In genomic region chr6:71442130-71442529, GRCm38 (mm10) we compare ENCODE assay signal across 14 mouse cellular contexts. TPM values are rescaled to one million over a fixed set of nuclear protein-coding genes. Genes with fewer than 3 reads are reported as not detected.
DNase-seq lines count a peak whose midpoint lies in the region; ATAC-seq and TF ChIP-seq lines count a peak whose summit lies in the region.
"Had no signal": no experiment of that assay in that cellular context is flagged by ENCODE, and none has a peak within 500 bp of the region (broad histone marks: within the 10 kb centered on the region; RNA-seq: fewer than 3 reads in every experiment).

No protein-coding gene starts in this region.

- no peaks in the 10 kb centered on the region for H3K36me3 ChIP-seq in heart, embryonic 13.5 days
- H3K36me3 ChIP-seq in midbrain, embryonic 12.5 days, result no peaks in the 10 kb centered on the region
- no peaks in the 10 kb centered on the region for H3K36me3 ChIP-seq in midbrain, embryonic 16.5 days (ENCODE audit: control insufficient read depth, insufficient read depth, low read length)
- no peaks in the 10 kb centered on the region for H3K36me3 ChIP-seq in embryonic facial prominence, embryonic 12.5 days
- H3K36me3 ChIP-seq: limb, embryonic 15.5 days; neural tube, embryonic 12.5 days had no signal

- 0 out of 2 replicates have a peak overlapping the region, but pooled peaks have one; percentile 97 for H3K27ac ChIP-seq in heart, embryonic 13.5 days (replicated peaks)
- no peak overlapping the region for H3K27ac ChIP-seq in midbrain, embryonic 12.5 days (replicated peaks)
- no peak overlapping the region for H3K27ac ChIP-seq in midbrain, embryonic 16.5 days (ENCODE audit: low read length)
- peak overlapping the region; percentile 11; the same call in 1 of the 2 replicates for H3K27ac ChIP-seq in embryonic facial prominence, embryonic 12.5 days
- H3K27ac ChIP-seq in olfactory bulb, adult 2 months (ENCODE audit: insufficient read depth, low read depth, low read length), result peak overlapping the region; percentile 61; the same call in 1 of the 2 replicates
- H3K27ac ChIP-seq: neural tube, embryonic 12.5 days had no signal

- 72% methylated on average over 3 of the region's 3 CpGs for WGBS in heart, embryonic 13.5 days
- 64% methylated on average over 3 of the region's 3 CpGs for WGBS in midbrain, embryonic 12.5 days
- 89% methylated on average over 2 of the region's 3 CpGs for WGBS in midbrain, embryonic 16.5 days
- WGBS in embryonic facial prominence, embryonic 12.5 days, result 72% methylated on average over 2 of the region's 3 CpGs
- WGBS in olfactory bulb, adult 2 months, result 82% methylated on average over 3 of the region's 3 CpGs

- TF ChIP-seq CTCF in olfactory bulb, adult 2 months (IDR thresholded peaks at IDR 0.05; ENCODE audit: insufficient read depth, low read depth, low read length), result no peak

- no peaks in the 10 kb centered on the region for H3K9me3 ChIP-seq in heart, embryonic 13.5 days
- H3K9me3 ChIP-seq in midbrain, embryonic 12.5 days, result no peaks in the 10 kb centered on the region
- H3K9me3 ChIP-seq in midbrain, embryonic 16.5 days (replicated peaks; ENCODE audit: control insufficient read depth, low read length, poor library complexity, severe bottlenecking), result no peaks in the 10 kb centered on the region
- no peaks in the 10 kb centered on the region for H3K9me3 ChIP-seq in embryonic facial prominence, embryonic 12.5 days
- H3K9me3 ChIP-seq: limb, embryonic 15.5 days; neural tube, embryonic 12.5 days had no signal

- no peak for TF ChIP-seq POLR2A in olfactory bulb, adult 2 months (IDR thresholded peaks at IDR 0.05; ENCODE audit: insufficient read depth, low read depth, low read length)

- DNase-seq in heart, adult 8-10 months (ENCODE audit: low spot score), result no peak
- no peak for DNase-seq in frontal cortex, adult 2 months (ENCODE audit: extremely low spot score in 1 of 2, low spot score in 1 of 2)
- no peak for DNase-seq in kidney, adult 18-20 months
- DNase-seq: gastrocnemius, postnatal 14 days; kidney, postnatal 14 days; lung, postnatal 36 days had no signal

- H3K9ac ChIP-seq in heart, embryonic 13.5 days, result no peak overlapping the region
- 0 out of 2 replicates have a peak overlapping the region, but pooled peaks have one; percentile 82 for H3K9ac ChIP-seq in midbrain, embryonic 12.5 days (replicated peaks)
- H3K9ac ChIP-seq in midbrain, embryonic 16.5 days (ENCODE audit: low read depth, low read length), result no peak overlapping the region
- no peak overlapping the region for H3K9ac ChIP-seq in embryonic facial prominence, embryonic 12.5 days
- H3K9ac ChIP-seq: limb, embryonic 15.5 days; neural tube, embryonic 12.5 days had no signal

- ATAC-seq in heart, embryonic 13.5 days (ENCODE audit: extremely low read depth, insufficient number of reproducible peaks, low FRiP score, low TSS enrichment), result no peak
- ATAC-seq in midbrain, embryonic 12.5 days (ENCODE audit: low FRiP score, low read depth), result no peak
- ATAC-seq in midbrain, embryonic 16.5 days, result no peak
- no peak for ATAC-seq in embryonic facial prominence, embryonic 12.5 days (ENCODE audit: insufficient number of reproducible peaks, insufficient read depth, low FRiP score, low TSS enrichment)
- ATAC-seq: inflammation-experienced regulatory T-cells, adult 6 months had no signal

- H3K4me1 ChIP-seq in heart, embryonic 13.5 days, result peaks cover 29% of the 10 kb centered on the region
- H3K4me1 ChIP-seq in midbrain, embryonic 12.5 days, result peaks cover 24% of the 10 kb centered on the region
- peaks cover 23% of the 10 kb centered on the region for H3K4me1 ChIP-seq in midbrain, embryonic 16.5 days (ENCODE audit: control insufficient read depth, insufficient read depth, low read length)
- peaks cover 26% of the 10 kb centered on the region for H3K4me1 ChIP-seq in embryonic facial prominence, embryonic 12.5 days
- 0 out of 2 replicates have a peak, but pooled peaks cover 4% of the 10 kb centered on the region for H3K4me1 ChIP-seq in olfactory bulb, adult 2 months (ENCODE audit: control insufficient read depth, insufficient read depth, low read length)

- no peak overlapping the region for H3K4me3 ChIP-seq in heart, embryonic 13.5 days
- no peak overlapping the region for H3K4me3 ChIP-seq in midbrain, embryonic 12.5 days
- no peak overlapping the region for H3K4me3 ChIP-seq in midbrain, embryonic 16.5 days (ENCODE audit: low read depth, low read length)
- no peak overlapping the region for H3K4me3 ChIP-seq in embryonic facial prominence, embryonic 12.5 days
- H3K4me3 ChIP-seq in olfactory bulb, adult 2 months (ENCODE audit: insufficient read depth, low read depth, low read length), result no peak overlapping the region

- no peaks in the 10 kb centered on the region for H3K27me3 ChIP-seq in heart, embryonic 13.5 days (replicated peaks)
- no peaks in the 10 kb centered on the region for H3K27me3 ChIP-seq in midbrain, embryonic 12.5 days
- no peaks in the 10 kb centered on the region for H3K27me3 ChIP-seq in midbrain, embryonic 16.5 days (ENCODE audit: control insufficient read depth, insufficient read depth, low read depth, low read length)
- H3K27me3 ChIP-seq in embryonic facial prominence, embryonic 12.5 days, result no peaks in the 10 kb centered on the region
- H3K27me3 ChIP-seq: limb, embryonic 15.5 days; neural tube, embryonic 12.5 days had no signal

- peak overlapping the region; percentile 79 for H3K4me2 ChIP-seq in heart, embryonic 13.5 days
- 0 out of 2 replicates have a peak overlapping the region, but pooled peaks have one; percentile 95 for H3K4me2 ChIP-seq in midbrain, embryonic 12.5 days (replicated peaks)
- no peak overlapping the region for H3K4me2 ChIP-seq in midbrain, embryonic 16.5 days (ENCODE audit: low read length)
- H3K4me2 ChIP-seq in embryonic facial prominence, embryonic 12.5 days (replicated peaks), result no peak overlapping the region

RNA-seq across cellular contexts. Expression of gene Rmnd5a, which starts 1.7 kb away (rescaled TPM):
- 6.4 and 7.5 TPM in 2 replicates for polyA plus RNA-seq in heart, embryonic 13.5 days (2015; fragmentation: Nextera tagmentation; extraction: Ambion mirVana)
- 10 to 100 TPM; 74.5 to 77.5 (median 77.2) TPM for total RNA-seq in heart, adult 8-10 months (2022)
- 15.2 and 17.3 TPM in 2 replicates for polyA plus RNA-seq in midbrain, embryonic 12.5 days (2016; fragmentation: Nextera tagmentation; extraction: Ambion mirVana)
- polyA plus RNA-seq in midbrain, embryonic 16.5 days (2015; fragmentation: Nextera tagmentation; extraction: Ambion mirVana), result 7.0 and 8.1 TPM in 2 replicates
- 17.8 and 18.7 TPM in 2 replicates for polyA plus RNA-seq in embryonic facial prominence, embryonic 12.5 days (2016; fragmentation: Nextera tagmentation; extraction: Ambion mirVana)
- polyA plus RNA-seq in olfactory bulb, adult 2 months (2012; ENCODE audit: insufficient read depth, insufficient read length, low replicate concordance, missing spikeins), result 296 and 688 TPM in 2 replicates
- polyA plus RNA-seq in frontal cortex, adult 2 months (2012; rRNA removed), result 67.5 and 67.8 TPM in 2 replicates

RNA-seq across cellular contexts. Expression of gene Rnf103, which starts 51.6 kb away (rescaled TPM):
- 10.8 and 13.4 TPM in 2 replicates for polyA plus RNA-seq in heart, embryonic 13.5 days (2015; fragmentation: Nextera tagmentation; extraction: Ambion mirVana)
- 10 to 100 TPM; 21.9 to 24.4 (median 22.7) TPM for total RNA-seq in heart, adult 8-10 months (2022)
- polyA plus RNA-seq in midbrain, embryonic 12.5 days (2016; fragmentation: Nextera tagmentation; extraction: Ambion mirVana), result 25.0 and 27.4 TPM in 2 replicates
- polyA plus RNA-seq in midbrain, embryonic 16.5 days (2015; fragmentation: Nextera tagmentation; extraction: Ambion mirVana), result 22.0 and 23.0 TPM in 2 replicates
- polyA plus RNA-seq in embryonic facial prominence, embryonic 12.5 days (2016; fragmentation: Nextera tagmentation; extraction: Ambion mirVana), result 20.6 and 22.4 TPM in 2 replicates
- polyA plus RNA-seq in olfactory bulb, adult 2 months (2012; ENCODE audit: insufficient read depth, insufficient read length, low replicate concordance, missing spikeins), result not detected in 2 replicates
- polyA plus RNA-seq in frontal cortex, adult 2 months (2012; rRNA removed), result 33.2 and 34.8 TPM in 2 replicates

Comparison
In these comparisons a context has a peak if more than half of its experiments do, and no peak if none do; other contexts are left out.
1. H3K4me2 ChIP-seq: peak in heart, embryonic 13.5 days (single experiment) and midbrain, embryonic 12.5 days (single experiment); none in midbrain, embryonic 16.5 days (single experiment) and embryonic facial prominence, embryonic 12.5 days (single experiment).
2. H3K27ac ChIP-seq: peak in heart, embryonic 13.5 days (single experiment), embryonic facial prominence, embryonic 12.5 days (single experiment) and olfactory bulb, adult 2 months (single experiment); none in midbrain, embryonic 12.5 days (single experiment) and midbrain, embryonic 16.5 days (single experiment).
3. RNA of gene Rnf103, which starts 51.6 kb away (polyA plus RNA-seq): 33.2 to 34.8 TPM in frontal cortex, adult 2 months, 25.0 to 27.4 TPM in midbrain, embryonic 12.5 days, 20.6 to 22.4 TPM in embryonic facial prominence, embryonic 12.5 days, 22.0 to 23.0 TPM in midbrain, embryonic 16.5 days and 10.8 to 13.4 TPM in heart, embryonic 13.5 days; not detected in olfactory bulb, adult 2 months; every median in the first group is over 10 times any median in the second.